Mouse (Mus musculus): ENCODE data around the gene Ago4. TPM values are rescaled to one million over a fixed set of nuclear protein-coding genes. Genes with fewer than 3 reads are reported as not detected.

The Ago4 gene
- total and polyA plus RNA-seq, 3 experiments, result 0.42 to 1.8 TPM; not detected in 1

- TF ChIP-seq CHD1 (IDR thresholded peaks at IDR 0.05; ENCODE audit: low read depth, low read length) (no peak), BHLHE40 (IDR thresholded peaks at IDR 0.05; ENCODE audit: borderline replicate concordance, low read depth, low read length) (no peak), USF2 (IDR thresholded peaks at IDR 0.05; ENCODE audit: borderline replicate concordance in 1 of 2, insufficient read depth in 1 of 2, low read depth in 1 of 2, low read length in 2 of 2) (no peak), POLR2AphosphoS5 (IDR thresholded peaks at IDR 0.05; ENCODE audit: borderline replicate concordance, low read depth, low read length) (no peak), ZC3H11A (IDR thresholded peaks at IDR 0.05; ENCODE audit: low read depth, low read length) (no peak), MYC (IDR thresholded peaks at IDR 0.05; ENCODE audit: low read depth, low read length) (no peak), TCF12 (IDR thresholded peaks at IDR 0.05; ENCODE audit: low read depth, low read length) (no peak), SIN3A (IDR thresholded peaks at IDR 0.05; ENCODE audit: low read length) (no peak), MAFK (IDR thresholded peaks at IDR 0.05; ENCODE audit: borderline replicate concordance, low read depth, low read length) (no peak), EP300 (IDR thresholded peaks at IDR 0.05; ENCODE audit: low read depth in 1 of 2, low read length in 2 of 2) (no peak)
- peaks cover 0 to 6% of the 10 kb centered on the region in 2 experiments; a peak in 2 of 4 replicates for H3K36me3 ChIP-seq (ENCODE audit: control insufficient read depth in 1 of 2, insufficient read depth in 2 of 2, low read length in 2 of 2)
- no peak overlapping the region for H3K4me3 ChIP-seq (ENCODE audit: control insufficient read depth in 1 of 2, insufficient read depth in 1 of 2, low read depth in 2 of 2, low read length in 2 of 2)
- no peak overlapping the region for H3K27ac ChIP-seq (ENCODE audit: control insufficient read depth, low read depth, low read length)
- H3K27me3 ChIP-seq (ENCODE audit: control insufficient read depth in 1 of 2, insufficient read depth in 2 of 2, low read length in 2 of 2), result no peaks in the 10 kb centered on the region
- H3K9ac ChIP-seq (ENCODE audit: control insufficient read depth, low read depth, low read length, poor library complexity, severe bottlenecking), result no peak overlapping the region
- H3K79me2 ChIP-seq (ENCODE audit: control insufficient read depth, insufficient read depth, low read length, poor library complexity), result peaks cover 11% of the 10 kb centered on the region
- no peaks in the 10 kb centered on the region for H3K9me3 ChIP-seq (replicated peaks; ENCODE audit: insufficient read depth, low read length)
- DNase-seq (ENCODE audit: low read depth, low spot score), result no peak
- peaks cover 0 to 16% of the 10 kb centered on the region in 2 experiments; a peak in 3 of 4 replicates for H3K4me1 ChIP-seq (ENCODE audit: control insufficient read depth in 1 of 2, insufficient read depth in 2 of 2, low read length in 2 of 2)
These were observed 68.4 kb downstream of the Ago4 start for GRCm38 (mm10) chr4:126464892-126465235.

DNA sequence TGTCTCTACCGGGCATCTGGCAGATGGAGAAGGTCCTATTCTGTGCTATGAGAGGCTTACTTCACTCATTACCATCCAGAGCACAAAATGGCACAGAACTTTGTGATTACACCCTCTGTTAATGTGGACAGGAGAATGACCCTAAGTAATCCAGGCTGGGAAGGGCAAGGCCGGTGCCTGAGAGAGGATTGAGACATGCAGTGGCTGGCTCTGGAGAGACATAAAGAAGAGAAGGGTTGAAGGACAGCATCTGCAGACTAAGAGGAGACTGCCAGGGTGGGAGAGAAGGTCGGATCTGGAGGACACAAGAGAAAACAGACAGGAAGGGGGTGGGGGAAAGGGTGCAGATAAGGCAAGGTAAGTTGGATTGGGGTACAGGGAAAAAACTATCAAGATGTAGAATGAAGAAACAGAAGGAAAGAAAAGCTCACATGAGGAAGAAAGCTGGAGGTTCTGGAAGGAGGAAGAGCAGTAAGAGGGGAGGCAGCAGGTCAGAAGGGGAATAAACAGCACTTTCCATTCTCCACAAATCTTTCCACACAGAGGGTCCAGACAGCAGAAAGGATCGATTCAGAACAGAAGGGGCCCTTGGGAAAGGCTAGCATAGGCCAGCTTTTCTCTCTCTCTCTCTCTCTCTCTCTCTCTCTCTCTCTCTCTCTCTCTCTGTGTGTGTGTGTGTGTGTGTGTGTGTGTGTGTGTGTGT lies 68.9 kb downstream of the Ago4 start:
- TF ChIP-seq CHD2 (IDR thresholded peaks at IDR 0.05; ENCODE audit: low read length) (no peak), USF2 (IDR thresholded peaks at IDR 0.05; ENCODE audit: borderline replicate concordance in 1 of 2, insufficient read depth in 1 of 2, low read depth in 1 of 2, low read length in 2 of 2) (no peak), MAX (IDR thresholded peaks at IDR 0.05; ENCODE audit: low read length) (no peak), CHD1 (IDR thresholded peaks at IDR 0.05; ENCODE audit: low read depth, low read length) (no peak), NRF1 (IDR thresholded peaks at IDR 0.05; ENCODE audit: insufficient read depth, low read depth, low read length, poor library complexity, severe bottlenecking) (no peak), TAL1 (IDR thresholded peaks at IDR 0.05; ENCODE audit: low read length) (no peak), GABPA (IDR thresholded peaks at IDR 0.05; ENCODE audit: low read depth, low read length) (no peak), USF1 (IDR thresholded peaks at IDR 0.05; ENCODE audit: low read depth, low read length) (no peak), POLR2AphosphoS2 (IDR thresholded peaks at IDR 0.05; ENCODE audit: low read length) (no peak), TBP (IDR thresholded peaks at IDR 0.05; ENCODE audit: low read depth, low read length) (no peak), MXI1 (IDR thresholded peaks at IDR 0.05; ENCODE audit: low read depth, low read length) (no peak), ZKSCAN1 (IDR thresholded peaks at IDR 0.05; ENCODE audit: low read depth, low read length) (no peak), HCFC1 (IDR thresholded peaks at IDR 0.05; ENCODE audit: low read depth, low read length) (no peak), TCF12 (IDR thresholded peaks at IDR 0.05; ENCODE audit: low read depth, low read length) (no peak), UBTF (IDR thresholded peaks at IDR 0.05; ENCODE audit: borderline replicate concordance, insufficient read depth, low read depth, low read length) (no peak), ELF1 (IDR thresholded peaks at IDR 0.05; ENCODE audit: low read depth, low read length) (no peak), POLR2AphosphoS5 (IDR thresholded peaks at IDR 0.05; ENCODE audit: borderline replicate concordance, low read depth, low read length) (no peak)

More for the DNA sequence above, 68.9 kb downstream of the Ago4 start:
- Histone ChIP-seq H3K27me3 (ENCODE audit: control insufficient read depth in 1 of 2, insufficient read depth in 2 of 2, low read length in 2 of 2) (no peaks in the 10 kb centered on the region), H3K79me2 (ENCODE audit: control insufficient read depth, insufficient read depth, low read length, poor library complexity) (peaks cover 11% of the 10 kb centered on the region), H3K4me3 (ENCODE audit: control insufficient read depth in 1 of 2, insufficient read depth in 1 of 2, low read depth in 2 of 2, low read length in 2 of 2) (no peak overlapping the region), H3K4me1 (ENCODE audit: control insufficient read depth in 1 of 2, insufficient read depth in 2 of 2, low read length in 2 of 2) (peaks cover 0 to 12% of the 10 kb centered on the region in 2 experiments; a peak in 2 of 4 replicates), H3K9ac (ENCODE audit: control insufficient read depth, low read depth, low read length, poor library complexity, severe bottlenecking) (no peak overlapping the region), H3K36me3 (ENCODE audit: control insufficient read depth in 1 of 2, insufficient read depth in 2 of 2, low read length in 2 of 2) (peaks cover 0 to 2% of the 10 kb centered on the region in 2 experiments; a peak in 2 of 4 replicates), H3K9me3 (replicated peaks; ENCODE audit: insufficient read depth, low read length) (no peaks in the 10 kb centered on the region), H3K27ac (ENCODE audit: control insufficient read depth, low read depth, low read length) (no peak overlapping the region)
- no peak for DNase-seq (ENCODE audit: low read depth, low spot score)
